Mouse (Mus musculus) spleen, adult 2 months (tissue): Measurements from ENCODE around the gene Disp1. TPM values are rescaled to one million over a fixed set of nuclear protein-coding genes. Genes with fewer than 3 reads are reported as not detected.

Experiments
- DNase-seq, 2 experiments: peaks; one replicate each; pipeline versions ENCODE4 v3.0.0 to v3.0.0-alpha.2; 2012 to 2021; ENCODE audit warnings: low spot score in 2 of 2, low read depth in 1 of 2
- H3K27ac ChIP-seq: fragments of 200-500 bp; 2 replicates; pipeline ENCODE4 v1.5.1; 2012; ENCODE audit warnings: low read length, inconsistent platforms; ENCODE audit not compliant: insufficient read depth
- H3K27me3 ChIP-seq: fragments of 200-500 bp; 2 replicates; pipeline ENCODE4 v1.6.1; 2012; ENCODE audit warnings: mild to moderate bottlenecking, moderate library complexity, low read length, inconsistent platforms; ENCODE audit not compliant: control insufficient read depth, insufficient read depth
- H3K36me3 ChIP-seq: fragments of 200-500 bp; 2 replicates; pipeline ENCODE4 v1.6.1; 2012; ENCODE audit warnings: mild to moderate bottlenecking, low read length, inconsistent platforms; ENCODE audit not compliant: control insufficient read depth, insufficient read depth
- H3K4me1 ChIP-seq: fragments of 200-500 bp; 2 replicates; pipeline ENCODE4 v1.6.1; 2011; ENCODE audit warnings: inconsistent platforms; ENCODE audit not compliant: control insufficient read depth, insufficient read depth, insufficient read length
- H3K4me3 ChIP-seq: fragments of 200-500 bp; 2 replicates; pipeline ENCODE4 v1.5.1; 2011; ENCODE audit warnings: mild to moderate bottlenecking, inconsistent platforms; ENCODE audit not compliant: insufficient read depth, insufficient read length; ENCODE audit errors: extremely low read depth
- CTCF ChIP-seq: fragments of 200-500 bp; IDR thresholded peaks from 2 replicates; pipeline ENCODE4 v1.5.1; 2011; ENCODE audit warnings: mild to moderate bottlenecking, inconsistent platforms; ENCODE audit not compliant: insufficient read depth, insufficient read length, insufficient replicate concordance; ENCODE audit errors: extremely low read depth
- POLR2A ChIP-seq: fragments of 200-500 bp; IDR thresholded peaks from 2 replicates; pipeline ENCODE4 v1.6.1; 2011; ENCODE audit warnings: low read depth, low read length, inconsistent platforms
- WGBS: fragments of 180-500 bp; shearing (Covaris S2); methylation state at CpG from one replicate; pipeline ENCODE4 v1.1.7; 2018; 5-methylcytosine and 5-hydroxymethylcytosine counted together
- polyA plus RNA-seq: library from polyadenylated mRNA; depleted of rRNA; stranded (reverse); fragments of >200 nt; gene quantifications from 2 replicates; pipeline ENCODE4 v1.2.3, GENCODE M21; 2012

Gene Disp1
- polyA plus RNA-seq, 1 experiment, result 8.5 TPM

GRCm38 (mm10) chr1:183154296-183155204 lies 66.8 kb downstream of the Disp1 start:
- Histone ChIP-seq H3K4me3 (no peak overlapping the region), H3K27ac (no peak overlapping the region; the same call in 1 of the 2 replicates), H3K36me3 (no peaks in the 10 kb centered on the region), H3K27me3 (no peaks in the 10 kb centered on the region), H3K4me1 (no peaks in the 10 kb centered on the region; the same call in 1 of the 2 replicates)
- no peak for TF ChIP-seq POLR2A
- no peak for TF ChIP-seq CTCF
- DNase-seq, result no peak
- WGBS, result 76% methylated on average over 7 of the region's 7 CpGs

GRCm38 (mm10) chr1:183153354-183153753 lies 68.0 kb downstream of the Disp1 start:
- no peak for DNase-seq
- no peaks in the 10 kb centered on the region for H3K36me3 ChIP-seq
- WGBS, result 97% methylated on average over 4 of the region's 4 CpGs
- no peak overlapping the region for H3K27ac ChIP-seq
- TF ChIP-seq CTCF, result no peak
- TF ChIP-seq POLR2A, result no peak
- H3K4me1 ChIP-seq, result no peaks in the 10 kb centered on the region; the same call in 1 of the 2 replicates
- H3K4me3 ChIP-seq, result no peak overlapping the region
- no peaks in the 10 kb centered on the region for H3K27me3 ChIP-seq

- WGBS, result 94% methylated on average over 12 of the region's 12 CpGs
Observed at GRCm38 (mm10) chr1:183151510-183152319, 69.6 kb downstream of the Disp1 start.

GRCm38 (mm10) chr1:183150379-183150840 lies 70.9 kb downstream of the Disp1 start:
- H3K4me3 ChIP-seq, result no peak overlapping the region
- H3K36me3 ChIP-seq, result no peaks in the 10 kb centered on the region
- TF ChIP-seq CTCF (no peak), POLR2A (no peak)
- WGBS, result 88% methylated on average over 12 of the region's 12 CpGs
- H3K27me3 ChIP-seq, result no peaks in the 10 kb centered on the region
- H3K4me1 ChIP-seq, result peaks cover 2% of the 10 kb centered on the region; the same call in 1 of the 2 replicates
- DNase-seq, result no peak
- H3K27ac ChIP-seq, result no peak overlapping the region

More at GRCm38 (mm10) chr1:183151510-183152319, 69.6 kb downstream of the Disp1 start:
- DNase-seq, result no peak
- no peaks in the 10 kb centered on the region for H3K36me3 ChIP-seq
- TF ChIP-seq POLR2A, result no peak
- TF ChIP-seq CTCF, result no peak
- no peak overlapping the region for H3K4me3 ChIP-seq
- H3K27me3 ChIP-seq, result no peaks in the 10 kb centered on the region
- H3K4me1 ChIP-seq, result peaks cover 2% of the 10 kb centered on the region; the same call in 1 of the 2 replicates
- H3K27ac ChIP-seq, result no peak overlapping the region

- H3K27me3 ChIP-seq, result no peaks in the 10 kb centered on the region
- H3K4me3 ChIP-seq, result no peak overlapping the region
- 81% methylated on average over 5 of the region's 5 CpGs for WGBS
- peaks cover 2% of the 10 kb centered on the region; the same call in 1 of the 2 replicates for H3K4me1 ChIP-seq
- TF ChIP-seq POLR2A (no peak), CTCF (no peak)
- no peak overlapping the region for H3K27ac ChIP-seq
- no peaks in the 10 kb centered on the region for H3K36me3 ChIP-seq
- DNase-seq, result no peak
Observed at GRCm38 (mm10) chr1:183149571-183150105, 71.7 kb downstream of the Disp1 start.

- no peaks in the 10 kb centered on the region for H3K27me3 ChIP-seq
- no peak for DNase-seq
- TF ChIP-seq POLR2A (no peak), CTCF (no peak)
- H3K36me3 ChIP-seq, result no peaks in the 10 kb centered on the region
- WGBS, result 35% methylated on average over 5 of the region's 5 CpGs
- no peak overlapping the region; the same call in 1 of the 2 replicates for H3K27ac ChIP-seq
- H3K4me3 ChIP-seq, result no peak overlapping the region
- H3K4me1 ChIP-seq, result peaks cover 2% of the 10 kb centered on the region; the same call in 1 of the 2 replicates
Observed at GRCm38 (mm10) chr1:183147438-183147841, 73.9 kb downstream of the Disp1 start.
